Mouse (Mus musculus): Measurements from ENCODE around the gene Olfr1450. TPM values are rescaled to one million over a fixed set of nuclear protein-coding genes. Genes with fewer than 3 reads are reported as not detected.

The Olfr1450 gene
- polyA plus RNA-seq (2012; rRNA removed), result not detected in 2 replicates

DNA sequence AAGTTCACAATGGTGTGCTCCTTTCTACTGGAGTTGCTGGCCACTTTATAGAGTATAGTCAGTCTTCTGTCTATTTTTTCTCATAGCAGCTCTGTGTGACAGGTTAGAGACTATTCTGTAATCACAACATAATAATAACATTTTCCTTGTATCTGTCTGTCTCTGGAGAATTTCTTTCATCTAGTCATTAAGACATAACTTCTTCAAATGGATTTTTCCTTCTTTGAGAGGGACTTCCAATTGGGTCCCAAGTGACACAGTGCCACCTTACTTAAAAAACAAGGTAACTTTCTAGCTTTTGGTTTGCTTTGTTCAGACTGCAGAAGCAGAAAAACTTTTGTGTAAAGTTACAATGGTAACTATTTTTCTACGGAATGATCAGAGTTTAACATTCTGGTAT, at the start of gene Olfr1450:
Gene Olfr1450, plus strand, starts transcription at position 301 of the 400 bp plus-strand sequence.

DNA sequence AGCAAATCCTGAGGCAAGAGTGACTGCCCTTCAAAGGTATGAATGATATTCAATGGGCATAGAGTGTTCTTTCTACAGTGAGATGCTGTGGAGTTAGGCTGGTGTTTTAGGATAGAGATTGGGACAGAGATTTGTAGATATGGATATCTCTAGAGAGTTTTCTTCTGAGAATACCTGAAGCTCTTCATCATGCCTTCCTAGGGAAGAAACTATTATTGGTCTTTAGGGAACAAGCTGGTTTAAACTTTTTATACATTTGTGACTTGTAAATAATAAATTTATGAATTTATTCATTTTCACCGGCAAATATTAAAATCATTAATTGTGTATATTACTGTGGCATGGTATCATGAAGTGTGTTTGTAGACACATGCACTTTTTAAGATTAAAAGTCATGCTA, 46.4 kb upstream of the Olfr1450 start, which contains the start of gene Olfr1447:
Gene Olfr1447, minus strand, starts transcription at position 101 of the 400 bp plus-strand sequence.

DNA sequence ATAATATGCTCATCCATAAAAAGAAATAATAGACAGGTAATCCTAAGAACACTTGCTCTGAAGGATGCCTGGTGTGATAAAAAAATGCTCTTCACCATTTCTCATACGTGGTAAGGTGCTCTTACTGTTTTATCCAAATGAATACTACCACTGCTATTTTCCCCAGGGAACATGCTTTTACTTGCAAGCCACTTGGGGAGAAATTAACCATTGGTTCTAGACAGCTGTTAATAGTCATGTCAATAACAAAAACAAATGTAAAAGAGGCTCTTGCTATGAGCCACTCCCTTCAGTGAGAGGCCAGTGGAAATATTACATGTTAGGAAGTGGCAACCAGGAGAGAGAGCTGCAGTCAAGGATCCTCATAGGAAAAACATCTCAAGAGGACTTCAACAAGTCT, 25.7 kb upstream of the Olfr1450 start, which contains the start of gene Olfr1448:
Gene Olfr1448, minus strand, starts transcription at position 101 of the 400 bp plus-strand sequence.

DNA sequence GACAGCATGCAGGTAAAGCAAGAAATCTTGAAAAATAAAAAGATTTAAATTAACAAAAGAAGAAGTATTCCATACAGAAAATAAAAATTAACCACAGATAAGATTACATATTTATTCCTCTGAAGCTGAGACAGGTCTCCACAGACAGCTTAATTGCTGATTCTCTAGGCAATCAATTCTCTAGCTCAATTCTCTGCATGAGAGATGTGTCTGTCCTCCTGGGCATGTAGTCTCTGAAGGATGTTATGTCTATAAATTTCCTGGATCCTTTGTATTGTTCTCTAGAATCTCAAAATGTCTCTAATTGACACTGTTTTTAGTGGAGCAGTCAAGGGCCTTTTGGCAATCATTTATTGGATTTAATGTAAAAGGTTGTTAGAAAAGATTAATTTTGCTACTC, 19.5 kb upstream of the Olfr1450 start, which contains the start of gene Olfr1449:
Gene Olfr1449, plus strand, starts transcription at position 301 of the 400 bp plus-strand sequence.

DNA sequence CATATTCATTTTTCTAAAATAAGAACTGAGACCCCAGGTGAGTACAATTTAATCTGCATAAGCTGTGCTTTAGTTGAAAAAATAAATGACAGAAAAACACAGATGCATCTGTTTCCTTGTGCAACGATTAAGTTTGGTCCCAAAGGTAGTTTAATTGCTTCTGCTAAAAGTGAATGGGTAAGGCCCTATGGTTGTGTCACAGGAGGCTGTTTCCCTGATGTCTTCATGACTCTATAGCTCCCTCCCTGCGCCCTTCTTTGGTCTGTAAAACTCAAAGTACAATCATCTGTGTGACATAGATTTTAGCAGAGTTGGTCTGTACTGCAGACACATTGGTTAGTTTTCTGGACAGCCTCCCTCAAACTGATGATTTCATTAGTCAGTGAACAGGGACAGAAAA, 44.7 kb downstream of the Olfr1450 start, which contains the start of gene Olfr1451:
Gene Olfr1451, plus strand, starts transcription at position 301 of the 400 bp plus-strand sequence.

Other genes with a start within 250 kb of the Olfr1450 start
- 0.88 and 1.2 TPM in 2 replicates for gene Cntf, start 184.6 kb upstream of the Olfr1450 start, polyA plus RNA-seq (2012; rRNA removed)
- 11.9 and 12.3 TPM in 2 replicates for gene Zfp91, start 154.1 kb upstream of the Olfr1450 start, polyA plus RNA-seq (2012; rRNA removed)
- gene Lpxn, start 154.1 kb upstream of the Olfr1450 start, polyA plus RNA-seq (2012; rRNA removed), result 2.4 and 3.2 TPM in 2 replicates
- gene Gm5244, start 103.6 kb upstream of the Olfr1450 start, polyA plus RNA-seq (2012; rRNA removed), result not detected in 2 replicates
- 0.02 TPM in 1 of 2 replicates, not detected in the other for gene Olfr1444, start 93.0 kb upstream of the Olfr1450 start, polyA plus RNA-seq (2012; rRNA removed)
- gene Olfr1445, start 66.4 kb upstream of the Olfr1450 start, polyA plus RNA-seq (2012; rRNA removed), result not detected in 2 replicates
- not detected in 2 replicates for gene Olfr1446, start 56.7 kb upstream of the Olfr1450 start, polyA plus RNA-seq (2012; rRNA removed)
- gene Olfr1447, start 46.5 kb upstream of the Olfr1450 start, polyA plus RNA-seq (2012; rRNA removed), result not detected in 2 replicates
- gene Olfr1448, start 25.8 kb upstream of the Olfr1450 start, polyA plus RNA-seq (2012; rRNA removed), result not detected in 2 replicates
- not detected in 2 replicates for gene Olfr1449, start 19.4 kb upstream of the Olfr1450 start, polyA plus RNA-seq (2012; rRNA removed)
- gene Olfr1451, start 44.8 kb downstream of the Olfr1450 start, polyA plus RNA-seq (2012; rRNA removed), result not detected in 2 replicates
- gene Olfr1453, start 78.1 kb downstream of the Olfr1450 start, polyA plus RNA-seq (2012; rRNA removed), result not detected in 2 replicates
- gene Olfr1454, start 110.4 kb downstream of the Olfr1450 start, polyA plus RNA-seq (2012; rRNA removed), result not detected in 2 replicates
- gene Olfr1457, start 147.6 kb downstream of the Olfr1450 start, polyA plus RNA-seq (2012; rRNA removed), result not detected in 2 replicates
- not detected in 2 replicates for gene Olfr1458, start 156.5 kb downstream of the Olfr1450 start, polyA plus RNA-seq (2012; rRNA removed)
- not detected in 2 replicates for gene Olfr1459, start 199.3 kb downstream of the Olfr1450 start, polyA plus RNA-seq (2012; rRNA removed)
- not detected in 2 replicates for gene Olfr1461, start 212.7 kb downstream of the Olfr1450 start, polyA plus RNA-seq (2012; rRNA removed)
- not detected in 2 replicates for gene Olfr1462, start 235.5 kb downstream of the Olfr1450 start, polyA plus RNA-seq (2012; rRNA removed)